Mouse (Mus musculus): ENCODE data around the gene Dnajb3. TPM values are rescaled to one million over a fixed set of nuclear protein-coding genes. Genes with fewer than 3 reads are reported as not detected.
"Not testable (repeated sequence)": the region's sequence is repeated elsewhere in the genome, so short reads cannot be mapped to it uniquely, and the experiment has no call there.

Gene Dnajb3
- total RNA-seq, 2 experiments from 2014 or later = 1.5 to 5.9 TPM

GRCm38 (mm10) chr1:88232664-88233380 is 27.2 kb upstream of the Dnajb3 start:
- DNase-seq = no peak

DNA sequence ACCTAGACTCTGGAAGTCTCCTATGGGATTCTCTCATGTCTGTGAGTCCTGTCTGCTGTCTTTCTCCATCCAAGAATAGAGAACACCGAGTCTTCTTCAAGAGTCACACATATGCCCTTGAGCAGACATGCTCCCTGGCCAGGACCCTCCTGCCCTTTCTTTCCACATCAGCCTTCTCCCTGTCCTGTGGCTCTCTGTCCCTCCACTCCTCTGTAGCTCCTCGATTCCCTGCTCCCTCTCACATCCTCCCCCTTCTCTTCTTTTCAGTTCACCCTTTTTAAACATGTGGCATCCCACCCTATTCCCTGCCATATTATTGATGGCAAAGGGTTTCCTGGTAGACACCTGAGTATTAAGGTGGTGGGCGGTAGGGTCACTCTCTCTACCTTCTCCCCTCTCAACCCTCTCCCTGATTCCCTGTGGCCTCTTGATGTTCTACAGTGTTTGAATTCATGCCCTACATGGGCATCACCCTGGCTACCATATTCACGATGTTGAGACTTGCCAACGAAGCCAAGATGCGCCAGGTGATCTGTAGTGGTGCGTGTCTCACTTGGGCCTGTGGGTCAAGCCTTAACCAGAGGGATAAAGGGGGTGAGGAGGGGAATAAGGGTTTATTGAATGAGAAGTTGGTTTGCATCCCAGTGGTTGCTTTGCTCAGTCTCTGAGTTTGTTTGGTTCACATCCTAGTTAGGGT is 26.4 kb upstream of the Dnajb3 start:
- no peak for DNase-seq

DNA sequence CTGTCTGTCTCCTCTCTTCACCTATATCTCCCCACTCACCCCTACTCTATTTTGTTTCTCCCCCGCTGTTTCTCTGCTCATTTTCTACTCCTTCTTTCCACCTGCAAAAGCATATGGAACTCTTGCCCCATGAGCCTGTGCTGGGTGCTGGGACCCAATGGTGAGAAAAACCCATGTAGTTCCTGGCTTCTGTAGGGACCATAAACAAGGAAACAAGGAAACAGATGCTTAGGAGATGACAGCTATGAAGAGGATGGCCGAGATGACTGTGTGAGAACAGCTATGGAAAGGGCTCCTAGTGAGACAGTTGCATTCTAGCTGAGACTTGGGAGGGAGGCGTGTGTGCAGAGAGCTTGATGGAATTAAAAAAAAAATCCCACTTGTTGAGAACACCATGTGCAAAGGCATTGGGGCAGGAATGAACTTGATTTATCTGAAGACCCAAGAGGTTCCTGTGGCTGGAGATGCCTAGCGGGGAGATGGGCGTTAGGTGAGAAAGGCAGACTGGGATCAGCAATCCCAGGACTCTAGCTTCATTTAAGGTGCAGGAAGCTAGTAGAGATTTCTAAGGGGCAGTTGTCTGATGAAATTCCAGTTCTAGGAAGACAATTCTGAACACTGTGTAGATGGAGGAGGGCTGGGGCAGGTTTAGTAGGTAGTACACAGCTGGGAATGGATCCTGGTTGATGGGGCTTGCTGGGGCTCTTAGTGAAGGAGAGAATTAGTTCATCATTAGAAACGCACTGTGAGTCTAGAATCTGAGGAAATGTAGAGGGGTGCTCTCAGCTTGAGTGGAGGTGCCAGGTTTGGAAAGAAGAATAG is 25.6 kb upstream of the Dnajb3 start:
- DNase-seq = no peak

GRCm38 (mm10) chr1:88230421-88230820 is 24.8 kb upstream of the Dnajb3 start:
- no peak for DNase-seq

GRCm38 (mm10) chr1:88229986-88230385 is 24.4 kb upstream of the Dnajb3 start:
- DNase-seq = no peak

DNA sequence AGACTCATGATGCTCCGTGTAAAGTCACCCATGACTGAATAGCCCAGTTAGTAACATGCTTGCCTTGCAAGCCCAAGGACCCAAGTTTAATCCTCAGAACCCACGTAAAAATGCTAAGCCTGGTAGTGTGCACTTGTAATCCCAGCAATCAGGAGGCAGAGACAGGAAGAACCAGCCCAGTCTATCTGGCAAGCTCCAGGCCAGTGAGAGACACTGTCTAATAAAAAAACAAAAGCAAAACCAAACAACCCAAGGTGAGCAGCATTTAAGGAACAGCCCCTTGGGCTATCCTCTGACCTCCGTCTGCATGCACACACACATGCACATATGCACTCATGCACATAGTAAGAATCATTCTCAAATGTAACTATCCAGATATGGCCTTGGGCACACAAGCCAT is 24.0 kb upstream of the Dnajb3 start:
- DNase-seq = no peak

- no peak for DNase-seq
These were observed 22.5 kb upstream of the Dnajb3 start for GRCm38 (mm10) chr1:88228121-88228520.

GRCm38 (mm10) chr1:88227482-88227881 is 21.9 kb upstream of the Dnajb3 start:
- no peak for DNase-seq

DNA sequence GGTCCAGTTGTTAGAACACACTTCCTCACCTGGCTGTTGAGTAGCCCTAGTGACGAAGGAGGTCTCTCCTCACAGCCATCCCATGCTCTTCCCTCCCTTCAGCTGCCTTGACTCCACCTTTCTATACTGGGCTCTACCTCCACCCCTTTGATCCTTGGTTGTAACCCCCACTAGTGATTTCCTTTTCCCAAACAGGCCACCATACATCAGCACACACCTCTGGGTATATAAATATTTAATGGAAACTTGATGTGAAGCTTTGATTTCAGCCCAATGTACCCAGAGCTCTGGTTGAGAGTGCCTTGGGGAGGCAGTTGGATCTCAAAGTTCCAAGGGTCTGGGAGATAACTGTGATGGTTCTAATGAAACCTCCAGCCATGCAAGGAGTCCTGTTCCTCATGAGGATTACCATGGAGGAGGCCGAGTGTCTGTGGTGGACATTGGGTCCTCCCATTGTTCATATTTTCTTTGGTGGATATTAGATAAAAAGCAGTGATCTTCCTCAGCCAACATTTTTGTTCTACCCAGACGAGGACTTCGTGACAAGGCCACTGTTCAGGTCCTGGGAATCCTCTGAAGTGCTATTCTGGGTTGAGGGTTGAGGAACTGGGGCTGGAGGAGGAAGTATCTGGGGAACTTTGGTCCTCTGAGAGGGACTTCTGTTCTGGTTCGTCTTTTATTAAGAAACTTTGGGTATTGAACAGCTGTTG is 21.2 kb upstream of the Dnajb3 start, which contains the start of gene Mroh2a:
Gene Mroh2a (plus strand): TSS at position 317 of the 710 bp plus-strand sequence.
- DNase-seq = no peak

DNA sequence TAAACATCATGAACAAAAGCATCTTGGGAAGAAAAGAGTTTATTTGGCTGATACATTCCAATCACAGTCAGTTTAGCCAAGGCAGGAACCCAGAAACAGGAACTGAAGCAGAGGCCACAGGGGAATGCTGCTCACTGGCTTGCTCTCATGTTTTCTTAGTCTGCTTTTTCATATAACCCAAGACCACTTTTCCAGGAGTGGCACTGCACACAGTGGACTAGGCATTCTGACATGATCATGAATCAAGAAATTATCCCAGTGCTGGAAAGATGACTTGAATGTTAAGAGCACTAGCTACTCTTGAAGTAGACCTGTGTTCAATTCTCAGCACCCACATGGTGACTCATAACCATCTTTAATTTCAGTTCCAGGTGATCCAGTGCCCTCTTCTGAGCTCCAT is 20.2 kb upstream of the Dnajb3 start:
- DNase-seq = no peak

- not testable (repeated sequence) for DNase-seq
These were observed 19.7 kb upstream of the Dnajb3 start for GRCm38 (mm10) chr1:88225301-88225700.

DNA sequence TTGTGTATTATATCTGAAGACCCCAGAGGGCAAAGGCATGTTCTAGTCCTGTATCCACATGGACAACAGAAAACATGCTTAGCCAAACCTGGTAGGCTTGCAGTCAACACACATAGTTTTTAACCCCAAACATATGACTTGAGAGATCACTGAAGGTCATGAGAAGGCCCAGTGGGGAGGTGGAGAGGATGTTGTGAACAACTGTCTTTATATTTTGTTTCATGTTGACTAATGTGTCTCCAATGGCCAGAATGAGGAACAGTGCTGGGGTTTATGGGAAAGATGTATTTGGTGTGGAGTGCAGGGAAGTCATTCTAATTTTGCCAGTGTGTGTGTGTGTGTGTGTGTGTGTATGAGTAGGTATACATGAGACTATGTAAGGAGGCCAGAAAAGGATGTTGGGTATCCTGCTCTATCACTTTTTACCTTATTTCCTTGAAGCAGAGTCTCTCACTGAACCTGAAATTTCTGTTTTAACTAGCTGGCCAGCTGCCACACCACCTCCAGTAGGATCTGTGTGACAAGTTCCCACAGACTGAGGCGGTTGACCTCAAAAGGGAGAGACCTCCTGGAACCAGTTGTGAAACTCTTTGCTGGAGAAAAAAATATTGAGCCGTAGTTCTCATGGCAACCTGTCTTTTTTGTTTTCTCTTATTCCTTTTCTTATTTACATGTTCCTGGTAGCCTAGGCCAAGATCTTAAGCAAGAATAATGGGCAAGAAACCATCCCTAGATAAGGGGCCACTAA is 18.6 kb upstream of the Dnajb3 start:
- peak; percentile 60 to 67 for DNase-seq

DNA sequence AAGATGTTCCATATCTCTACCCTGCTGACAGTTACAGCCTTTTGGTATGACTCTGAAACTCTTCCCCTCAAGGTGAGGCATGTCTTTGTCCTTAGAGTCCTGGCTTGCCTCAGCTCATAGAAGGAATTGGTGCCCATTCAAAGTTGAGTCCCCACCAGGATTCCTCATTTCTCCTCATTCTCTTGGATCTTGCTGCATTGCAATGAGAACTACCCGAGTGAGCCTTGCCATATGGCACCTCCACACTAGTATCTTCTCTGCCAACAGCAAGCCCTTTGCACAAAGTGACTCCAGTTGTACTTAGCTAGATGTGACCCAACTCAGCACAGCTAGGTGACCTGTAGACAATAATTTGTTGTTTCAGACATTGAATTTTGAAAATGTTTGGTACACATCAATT is 18.0 kb upstream of the Dnajb3 start:
- DNase-seq = no peak

DNA sequence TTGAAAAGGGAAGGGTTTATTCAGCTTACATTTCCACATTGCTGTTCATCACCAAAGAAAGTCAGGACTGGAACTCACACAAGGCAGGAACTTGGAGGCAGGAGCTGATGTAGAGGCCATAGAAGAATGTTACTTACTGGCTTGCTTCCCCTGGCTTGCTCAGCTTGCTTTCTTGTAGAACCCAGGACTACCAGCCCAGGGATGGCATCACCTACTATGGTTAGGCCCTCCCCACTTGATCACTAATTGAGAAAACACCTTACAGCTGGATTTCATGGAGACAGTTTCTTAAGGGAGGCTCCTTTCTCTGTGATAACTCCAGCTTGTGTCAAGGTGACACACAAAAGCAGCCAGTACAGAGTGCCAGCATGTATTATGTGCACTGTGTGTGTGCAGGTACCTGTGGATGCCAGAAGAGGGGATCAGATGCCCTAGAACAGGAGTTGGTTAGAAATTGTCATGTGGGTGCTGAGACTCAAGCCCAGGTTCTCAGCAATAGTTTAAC is 17.5 kb upstream of the Dnajb3 start:
- DNase-seq = not testable (repeated sequence)

GRCm38 (mm10) chr1:88222216-88222615 is 16.6 kb upstream of the Dnajb3 start:
- no peak for DNase-seq

DNA sequence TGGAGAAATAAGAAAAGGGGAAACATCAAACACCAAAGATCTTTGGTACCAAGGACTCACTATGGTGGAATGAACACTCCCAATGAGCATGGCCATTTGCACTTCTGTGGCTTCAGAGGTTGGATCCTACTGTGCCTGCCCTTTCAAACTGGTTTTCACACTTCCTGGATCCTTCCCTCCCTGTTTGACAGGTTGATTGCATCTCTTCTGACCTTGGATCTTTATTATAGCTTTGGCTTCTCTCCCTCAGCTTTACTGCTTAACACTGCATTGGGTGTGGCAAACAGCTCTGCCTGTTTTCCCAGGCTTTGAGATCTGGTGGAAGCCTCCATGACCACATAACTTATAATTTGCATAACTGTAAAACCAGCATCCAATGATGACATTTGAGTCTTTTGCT is 14.8 kb upstream of the Dnajb3 start:
- no peak for DNase-seq

- DNase-seq = no peak
These were observed 13.5 kb upstream of the Dnajb3 start for GRCm38 (mm10) chr1:88219054-88219453.

DNA sequence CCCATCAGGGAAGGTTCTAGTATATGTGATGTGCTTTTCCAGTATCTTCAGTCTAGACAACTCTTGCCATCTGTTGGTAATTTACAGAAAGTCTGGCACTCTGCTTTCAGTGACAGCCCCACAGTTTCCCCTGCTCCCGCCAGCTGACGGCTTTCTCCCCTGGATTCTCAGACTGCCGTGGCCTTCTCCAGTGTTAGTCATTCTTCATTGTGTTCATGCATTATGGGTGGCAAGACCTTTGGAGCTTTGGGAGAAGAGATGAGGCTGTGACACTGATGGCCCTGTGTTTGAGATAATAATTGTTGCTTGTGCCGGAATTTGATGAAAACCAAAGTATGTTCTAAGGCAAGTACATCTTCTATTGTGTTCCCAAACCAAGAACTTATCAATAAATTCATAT is 13.0 kb upstream of the Dnajb3 start:
- DNase-seq = no peak

GRCm38 (mm10) chr1:88218051-88218450 is 12.5 kb upstream of the Dnajb3 start:
- DNase-seq = no peak

GRCm38 (mm10) chr1:88217576-88217975 is 12.0 kb upstream of the Dnajb3 start:
- DNase-seq = no peak

- no peak for DNase-seq
These were observed 11.6 kb upstream of the Dnajb3 start for GRCm38 (mm10) chr1:88217144-88217543.

All from adrenal gland, postnatal 36 days (tissue).